Mouse (Mus musculus): ENCODE data around the gene Tmem140. TPM values are rescaled to one million over a fixed set of nuclear protein-coding genes. Genes with fewer than 3 reads are reported as not detected.

Tmem140 gene
- 10 to 100 TPM; 34.9 to 38.0 TPM for total RNA-seq (2021)

DNA sequence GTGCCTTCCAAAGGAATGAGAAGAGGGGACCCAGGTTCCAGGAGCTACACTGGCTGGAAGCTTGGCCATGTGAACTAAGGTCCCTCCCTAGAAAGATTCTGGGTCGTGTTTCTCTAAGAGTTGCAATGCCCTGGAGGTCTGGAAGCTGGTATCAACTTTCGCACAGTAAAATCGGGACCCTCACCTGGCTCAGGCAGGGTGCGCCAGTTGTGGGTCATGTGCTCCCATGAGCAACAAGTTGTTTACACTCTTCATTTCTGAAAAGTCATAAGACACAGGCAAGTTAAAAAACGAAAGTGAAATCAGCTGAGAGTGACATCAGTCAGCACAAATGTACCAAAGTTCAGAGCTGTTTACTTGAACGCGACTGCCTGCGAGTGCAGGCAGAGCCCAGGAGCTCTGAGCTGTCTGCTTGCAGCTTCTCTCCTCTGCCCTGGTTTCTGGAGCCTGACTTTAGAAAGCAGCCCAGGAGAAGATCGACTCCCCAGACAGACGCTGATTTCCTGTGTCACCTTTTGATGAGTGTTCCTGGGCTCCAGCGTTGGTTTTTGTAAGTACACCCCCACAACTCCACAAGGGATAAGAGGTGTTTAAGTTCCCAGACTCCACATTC is at the start of gene Tmem140:
Gene Tmem140, plus strand, starts transcription at position 356 of the 613 bp plus-strand sequence.
- intact Hi-C loops (cut with DNase I) = loop anchor here (1.0 to 5.0 kb wide), 2 partner anchors 14 to 81 kb away; partner anchors contain the start of gene Agbl3
- peak; percentile 64 to 73 for DNase-seq

DNA sequence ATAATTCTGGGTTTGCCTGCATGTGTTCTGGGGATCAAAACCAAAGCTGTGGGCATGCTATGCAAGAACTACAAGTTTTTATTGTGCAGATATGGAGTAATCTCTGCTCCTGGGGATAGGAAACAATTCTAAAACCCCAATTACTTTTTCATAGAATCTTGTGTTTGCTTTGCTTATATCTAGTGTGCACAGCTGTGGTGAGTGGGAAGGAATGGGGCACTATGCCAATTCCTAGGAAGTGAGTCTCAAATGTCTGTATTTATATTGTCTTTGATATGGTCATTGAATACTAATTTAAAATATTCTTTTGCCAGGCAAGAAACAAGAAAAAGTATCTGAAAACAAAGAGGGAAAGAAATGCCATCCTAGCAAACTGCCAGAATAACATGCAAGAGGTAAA is 38.5 kb upstream of the Tmem140 start:
- no peak for DNase-seq
- intact Hi-C loops (cut with DNase I) = no loop called here

DNA sequence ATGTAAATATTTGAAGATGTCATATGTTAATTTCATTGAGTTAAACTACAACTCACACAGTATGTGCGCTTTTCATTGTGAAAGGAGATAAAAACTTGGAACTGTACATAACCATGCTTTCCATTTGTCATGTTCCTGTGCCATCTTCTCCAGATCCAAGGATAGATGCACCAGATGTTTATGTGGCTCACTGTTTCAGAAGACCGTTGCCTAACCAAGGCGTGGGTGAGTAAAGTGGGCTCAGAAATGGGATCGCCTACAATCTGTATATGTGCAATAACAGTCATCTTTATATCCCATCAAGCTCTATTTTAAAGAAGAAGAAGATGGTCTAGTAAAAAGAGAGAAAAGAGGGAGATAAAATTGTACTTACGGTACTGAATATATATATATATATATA is 30.6 kb upstream of the Tmem140 start:
- intact Hi-C loops (cut with DNase I) = no loop called here
- no peak for DNase-seq

DNA sequence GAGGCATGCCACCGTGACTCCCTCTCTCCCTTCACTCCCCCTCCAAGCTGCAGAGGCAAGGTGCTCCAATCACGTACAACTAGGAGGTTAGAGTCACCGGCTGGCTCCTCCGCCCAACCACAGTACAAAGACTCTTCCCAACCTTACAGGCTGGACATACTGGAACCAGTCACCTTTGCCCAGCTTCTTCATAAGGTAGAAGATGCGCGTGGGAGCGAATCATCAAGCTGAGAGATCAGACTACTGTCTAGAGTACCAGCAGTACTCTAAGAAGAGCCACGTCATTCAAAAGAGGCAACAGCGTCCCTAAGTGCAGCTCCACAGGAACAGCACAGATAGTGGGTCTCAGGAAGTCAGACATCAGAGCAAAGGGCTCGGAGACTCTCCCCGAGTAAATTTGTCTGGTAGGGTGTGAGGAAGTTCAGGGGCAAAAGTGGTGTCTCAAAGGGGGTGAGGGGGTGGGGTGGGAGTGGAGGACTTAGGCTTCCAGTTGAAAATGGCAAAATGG is 1.3 kb upstream of the Tmem140 start:
- DNase-seq = no peak
- intact Hi-C loops (cut with DNase I) = loop anchor here (5.0 kb wide), 1 partner anchor 79 kb away; the partner anchor contains the start of gene Agbl3

DNA sequence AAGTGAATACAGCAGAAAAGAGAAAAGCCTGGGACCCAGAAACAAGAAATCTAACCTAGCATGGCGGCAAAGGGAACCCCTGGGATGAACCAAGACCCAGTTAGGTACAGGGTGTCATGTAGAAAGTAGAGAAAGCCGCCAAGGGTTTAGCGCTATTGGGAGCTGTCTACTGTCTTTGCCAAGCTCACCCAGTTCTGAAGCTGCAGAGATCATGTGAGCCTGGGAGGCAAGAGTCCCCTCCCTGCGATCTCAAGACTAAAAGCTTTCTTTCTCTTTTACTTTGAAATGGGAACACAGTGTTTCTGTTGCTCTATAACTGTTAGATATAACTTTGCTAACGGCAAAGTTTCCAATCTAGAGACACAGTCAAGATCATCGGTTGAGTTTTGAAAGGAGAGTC is 565 bp upstream of the Tmem140 start:
- intact Hi-C loops (cut with DNase I) = loop anchor here (5.0 kb wide), 1 partner anchor 80 kb away; the partner anchor contains the start of gene Agbl3
- peak; percentile 51 to 52 for DNase-seq

DNA sequence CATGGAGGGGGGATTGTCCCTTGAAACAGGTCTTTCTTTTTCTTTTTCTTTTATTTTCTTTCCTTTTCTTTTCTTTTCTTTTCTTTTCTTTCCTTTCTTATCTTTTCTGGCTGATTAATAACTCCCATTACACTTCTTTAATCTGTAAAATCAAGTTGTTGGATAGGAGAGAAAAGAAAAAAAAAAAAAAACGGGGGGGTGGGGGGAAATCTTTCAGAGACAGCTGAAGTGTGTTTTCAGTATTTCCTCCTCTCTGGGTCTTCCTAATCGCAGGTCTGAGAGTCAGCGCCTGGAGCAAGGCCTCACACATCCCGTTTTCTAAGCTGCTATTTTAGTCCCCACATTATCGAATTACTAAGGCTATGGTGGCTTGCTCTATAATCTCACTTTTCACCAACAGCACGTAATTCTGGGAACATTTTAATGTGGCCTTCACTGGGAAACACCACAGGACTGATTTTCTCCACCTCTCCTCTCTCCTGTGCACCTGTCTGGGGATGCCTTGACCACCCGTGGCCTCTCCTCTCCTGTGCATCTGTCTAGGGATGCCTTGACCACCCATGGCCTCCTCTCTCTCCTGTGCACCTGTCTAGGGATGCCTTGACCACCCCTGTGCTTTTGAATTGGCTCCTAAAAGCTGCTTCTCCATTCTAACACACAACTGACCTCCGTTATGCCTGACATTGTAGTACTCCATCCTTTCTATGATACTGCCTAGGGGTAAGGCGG is 1.0 kb downstream of the Tmem140 start:
- DNase-seq = no peak
- intact Hi-C loops (cut with DNase I) = loop anchor here (1.0 to 5.0 kb wide), 2 partner anchors 13 to 82 kb away; partner anchors contain the start of gene Agbl3

DNA sequence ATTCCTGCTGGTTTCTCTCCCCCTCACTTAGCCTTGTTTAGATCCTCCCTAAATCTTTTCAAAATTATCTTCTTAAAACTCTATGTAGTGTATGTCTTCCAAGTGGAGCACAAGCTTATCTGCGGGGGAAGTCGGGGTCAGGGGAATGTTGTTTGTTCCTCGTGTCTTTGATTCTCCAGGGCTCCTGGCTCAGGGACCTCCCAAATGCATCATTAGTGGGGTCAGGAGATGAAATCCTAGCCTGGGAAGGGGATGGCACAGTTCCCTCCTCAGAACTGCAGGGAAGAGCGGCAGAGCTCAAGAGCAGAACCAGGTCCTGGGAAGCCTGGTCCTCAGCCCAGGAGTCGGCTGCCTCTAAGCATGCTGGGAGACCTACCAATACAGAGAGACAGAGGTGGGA is 2.3 kb downstream of the Tmem140 start:
- DNase-seq = peak; percentile 40 to 52
- intact Hi-C loops (cut with DNase I) = loop anchor here (5.0 kb wide), 2 partner anchors 243 to 268 kb away; partner anchors contain the start of gene Cald1

DNA sequence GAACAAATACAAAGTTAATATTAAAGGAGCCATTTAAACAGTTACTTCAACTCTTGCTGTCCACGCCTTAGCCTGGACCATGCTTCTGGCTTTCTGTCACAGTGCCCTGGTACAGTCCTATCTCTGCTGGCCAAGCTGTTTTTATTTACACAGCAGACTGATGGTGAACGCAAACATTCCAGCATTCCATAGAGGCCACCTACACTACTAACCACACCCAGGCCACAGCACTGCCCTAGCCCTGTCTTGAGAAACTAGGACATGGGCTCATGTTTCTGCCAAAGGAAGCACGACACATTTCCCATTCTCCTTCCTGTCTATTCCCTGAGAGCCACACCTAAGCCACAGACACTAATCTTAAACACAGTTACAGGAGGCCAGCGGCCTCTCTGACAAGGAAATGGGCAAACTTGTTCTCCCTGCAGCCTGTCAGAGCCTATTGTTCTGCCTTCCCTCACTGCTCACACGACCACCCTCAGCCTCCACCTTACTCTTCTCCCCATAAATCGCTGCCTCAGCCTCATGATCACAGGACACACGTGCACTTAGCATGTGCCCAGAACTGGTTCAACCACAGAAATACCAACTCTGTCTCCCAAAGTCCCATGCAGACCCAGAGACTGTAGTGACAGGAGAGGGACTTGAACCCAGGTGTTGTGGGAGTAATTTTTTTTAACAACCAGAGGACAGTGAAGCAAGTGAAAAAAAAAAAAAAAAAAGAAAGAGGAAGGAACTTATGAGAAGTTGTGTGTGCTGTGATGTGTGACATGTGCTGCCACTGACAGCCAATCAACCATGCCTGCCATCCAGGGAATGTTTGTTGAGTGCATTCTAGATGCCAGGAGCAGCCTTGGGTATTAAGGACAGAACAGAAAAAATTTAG is 3.0 kb downstream of the Tmem140 start:
- peak; percentile 42 to 57 for DNase-seq
- intact Hi-C loops (cut with DNase I) = loop anchor here (5.0 kb wide), 2 partner anchors 244 to 269 kb away; partner anchors contain the start of gene Cald1

DNA sequence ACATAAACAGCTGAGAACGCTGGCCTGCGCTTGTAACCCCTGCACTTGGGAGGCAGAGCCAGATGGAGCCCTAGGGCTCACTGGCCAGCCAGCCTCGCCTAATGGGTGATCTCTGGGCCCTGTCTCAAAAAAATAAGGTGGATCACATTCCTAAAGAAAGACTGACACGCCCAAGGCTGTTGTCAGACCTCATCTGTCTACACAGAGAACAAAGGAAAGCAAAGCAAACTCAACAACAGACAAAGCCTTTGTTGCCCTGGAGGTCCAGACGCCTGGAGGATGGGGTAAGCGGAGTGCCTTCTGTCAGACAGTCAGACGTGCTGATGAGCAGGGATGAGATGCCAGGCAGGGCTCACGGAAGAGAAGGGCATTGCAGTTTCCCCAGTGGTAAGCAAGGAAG is 3.8 kb downstream of the Tmem140 start:
- intact Hi-C loops (cut with DNase I) = loop anchor here (5.0 kb wide), 2 partner anchors 244 to 269 kb away; partner anchors contain the start of gene Cald1
- DNase-seq = peak in 1 of 2 experiments; percentile 19

DNA sequence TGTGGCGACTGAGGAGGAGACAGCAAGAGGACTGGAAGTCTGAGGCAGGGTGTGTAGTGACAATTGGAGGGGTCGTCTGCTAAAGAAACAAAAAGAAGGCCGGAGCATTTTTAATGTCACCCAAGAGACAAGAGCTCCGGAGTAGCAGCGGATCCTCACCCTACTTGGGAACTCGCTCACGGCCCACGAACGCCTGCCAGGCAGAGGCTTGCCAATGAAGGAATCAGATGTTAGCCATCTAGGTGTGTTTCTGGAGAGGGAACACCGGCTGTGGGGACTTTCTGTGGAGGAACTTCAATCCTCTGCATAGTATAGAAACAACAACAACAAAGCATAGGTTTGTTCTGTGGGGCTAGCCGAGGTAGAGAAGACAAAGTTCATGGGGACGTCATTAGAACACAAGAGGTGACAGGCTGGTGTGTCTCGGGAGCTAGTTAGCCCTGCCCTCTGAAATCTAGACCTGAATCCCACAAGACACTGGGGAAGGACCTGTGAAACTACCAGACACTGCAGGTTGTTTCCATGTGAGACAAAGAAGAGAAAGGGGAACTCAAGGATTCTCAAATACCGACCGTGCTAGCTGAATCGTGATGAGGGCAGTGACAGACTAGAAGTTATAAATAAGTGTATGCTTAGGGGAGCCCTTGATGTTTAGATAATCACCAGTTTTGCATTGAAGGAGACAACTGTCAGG is 4.5 kb downstream of the Tmem140 start:
- intact Hi-C loops (cut with DNase I) = loop anchor here (5.0 kb wide), 2 partner anchors 245 to 270 kb away; partner anchors contain the start of gene Cald1
- DNase-seq = peak in 1 of 2 experiments; percentile 19

DNA sequence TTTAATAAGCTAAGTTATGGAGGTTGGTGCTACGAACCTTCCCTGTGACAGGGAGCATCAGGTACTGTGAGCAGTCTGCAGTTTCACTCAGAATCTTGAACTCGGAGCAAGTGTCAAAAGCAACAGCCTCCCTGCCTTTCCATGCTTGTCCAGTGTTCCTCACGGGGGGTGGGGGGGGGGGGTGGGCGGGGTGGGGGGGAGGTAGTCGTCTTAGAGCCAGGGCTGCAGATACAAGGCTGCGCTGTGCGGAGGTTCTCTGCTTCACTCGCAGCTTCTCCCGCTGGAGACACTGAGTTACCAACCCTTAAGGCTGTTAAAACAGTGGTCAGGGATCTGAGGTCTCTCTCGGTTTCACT is 5.0 kb downstream of the Tmem140 start:
- intact Hi-C loops (cut with DNase I) = loop anchor here (5.0 kb wide), 2 partner anchors 246 to 271 kb away; partner anchors contain the start of gene Cald1
- no peak for DNase-seq

DNA sequence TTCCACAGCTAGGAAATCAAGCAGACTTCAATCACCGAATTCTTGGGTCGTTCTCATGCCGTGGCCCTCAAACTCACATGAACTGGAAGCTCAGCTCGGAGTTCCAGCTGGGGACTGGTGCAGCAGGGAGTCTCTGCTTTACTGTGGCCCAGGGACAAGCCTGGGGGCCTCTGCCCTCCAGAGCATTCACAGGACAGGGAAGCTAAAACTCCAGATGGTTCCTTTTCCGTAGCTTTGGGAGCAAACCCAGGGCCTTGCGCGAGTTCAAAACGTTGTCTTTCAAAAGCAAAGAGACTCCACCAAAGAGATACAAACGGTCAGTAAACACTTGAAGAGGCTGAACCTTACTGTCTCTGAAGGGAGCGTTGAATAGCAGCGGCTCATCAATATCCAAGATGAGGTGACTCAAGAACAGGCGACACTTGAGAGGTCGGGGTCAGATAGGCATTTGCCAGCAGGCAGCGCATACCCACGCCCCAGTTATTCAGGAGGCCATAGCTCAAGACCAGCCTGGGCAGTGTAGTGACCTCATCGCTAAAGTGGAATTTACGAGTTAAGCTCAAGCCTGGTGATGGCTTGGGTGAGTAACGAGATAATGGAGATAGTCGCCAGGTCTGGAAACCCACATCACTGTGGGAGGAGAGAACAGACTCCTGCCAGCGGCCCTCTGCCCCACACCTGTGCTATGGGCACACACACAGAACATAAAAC is 5.7 kb downstream of the Tmem140 start:
- peak; percentile 36 to 44 for DNase-seq
- intact Hi-C loops (cut with DNase I) = loop anchor here (5.0 kb wide), 2 partner anchors 246 to 271 kb away; partner anchors contain the start of gene Cald1

DNA sequence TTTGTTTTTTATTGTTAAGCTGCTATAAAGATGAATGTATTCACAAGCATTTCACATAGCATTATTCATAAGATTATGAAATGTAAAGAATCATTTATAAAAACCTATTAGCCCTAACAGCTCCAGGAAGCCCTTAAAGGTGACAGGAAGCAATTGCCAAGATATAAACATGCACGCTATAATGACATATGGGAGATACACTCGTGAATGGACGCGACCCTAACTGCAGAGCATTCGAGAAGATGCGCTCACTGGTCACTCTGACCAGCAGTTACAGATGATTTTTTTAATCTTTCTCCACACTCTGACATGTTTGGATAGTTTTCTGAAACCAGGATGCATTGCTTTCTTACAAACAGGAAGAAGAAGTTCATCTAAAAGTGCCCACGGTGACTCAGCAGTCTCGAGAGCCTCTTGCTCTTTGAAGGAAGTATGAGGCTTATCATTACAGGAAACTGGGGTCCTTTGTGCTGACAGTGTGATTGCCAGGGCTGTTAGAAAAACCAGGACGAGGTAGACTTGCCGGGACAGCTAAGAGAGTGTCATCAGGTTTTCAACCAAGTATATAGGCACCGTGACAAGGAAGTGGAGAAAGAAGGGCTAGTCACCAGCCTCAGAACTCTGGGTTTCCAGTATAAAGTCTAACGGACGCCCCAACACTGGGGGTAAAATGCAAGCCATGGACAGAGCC is 6.4 kb downstream of the Tmem140 start:
- DNase-seq = peak; percentile 24 to 42
- intact Hi-C loops (cut with DNase I) = loop anchor here (5.0 kb wide), 2 partner anchors 247 to 272 kb away; partner anchors contain the start of gene Cald1

DNA sequence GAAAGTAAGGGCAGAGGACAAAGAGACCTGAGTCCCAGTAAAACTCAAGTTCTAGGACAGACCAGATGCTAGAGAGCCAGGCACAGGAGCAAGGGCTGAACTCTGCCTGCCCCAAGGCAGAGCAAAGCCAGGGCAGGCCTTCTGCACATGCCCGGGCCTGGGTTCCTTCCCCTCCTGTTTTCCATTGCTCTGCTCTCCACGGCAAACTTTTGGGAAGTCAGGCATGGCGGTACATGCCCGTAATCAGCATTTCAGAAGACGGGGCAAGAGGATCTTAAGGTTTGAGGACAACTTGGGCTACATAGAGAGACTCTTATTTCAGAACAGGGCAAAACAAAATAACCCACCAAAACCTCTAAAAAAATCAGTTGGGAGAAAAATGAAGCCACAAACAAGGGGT is 7.2 kb downstream of the Tmem140 start:
- intact Hi-C loops (cut with DNase I) = no loop called here
- no peak for DNase-seq

DNA sequence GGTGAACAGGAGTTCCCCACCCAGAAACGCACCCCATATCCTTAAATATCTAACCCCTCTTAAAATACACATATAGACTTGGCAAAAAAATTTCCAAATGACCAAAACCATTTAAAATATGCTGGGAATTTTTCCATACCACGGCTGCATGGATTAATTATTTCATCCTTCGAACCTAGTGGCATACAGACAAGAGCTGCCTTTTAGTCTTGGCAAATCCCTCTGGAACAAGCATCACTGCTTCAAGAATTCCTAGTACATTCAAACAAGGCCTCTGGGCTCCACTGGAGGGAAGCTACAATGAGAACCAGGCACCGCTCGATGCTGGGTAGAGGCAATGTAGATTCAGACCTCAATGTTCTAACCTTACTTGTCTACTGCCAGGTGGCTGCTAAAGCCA is 7.8 kb downstream of the Tmem140 start:
- intact Hi-C loops (cut with DNase I) = no loop called here
- DNase-seq = no peak

DNA sequence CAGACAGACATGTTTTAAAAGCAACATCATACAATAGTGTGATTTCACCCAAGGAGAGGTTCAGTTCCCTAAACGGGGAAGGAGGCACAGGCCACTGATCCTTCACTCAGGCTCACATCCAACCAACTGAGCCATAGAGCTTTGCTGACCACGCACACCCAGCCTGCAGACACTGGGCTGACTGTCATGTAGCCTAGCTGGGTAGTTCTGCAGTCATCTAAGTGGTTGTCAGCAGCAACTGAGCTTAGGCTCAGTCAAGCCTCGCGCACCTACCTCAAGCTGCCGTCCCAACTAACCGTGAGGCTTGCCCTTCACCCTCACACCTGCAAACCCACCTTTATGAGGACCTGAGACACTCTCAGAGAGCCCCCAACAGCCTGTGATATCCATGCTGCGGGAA is 9.0 kb downstream of the Tmem140 start:
- no peak for DNase-seq
- intact Hi-C loops (cut with DNase I) = no loop called here

DNA sequence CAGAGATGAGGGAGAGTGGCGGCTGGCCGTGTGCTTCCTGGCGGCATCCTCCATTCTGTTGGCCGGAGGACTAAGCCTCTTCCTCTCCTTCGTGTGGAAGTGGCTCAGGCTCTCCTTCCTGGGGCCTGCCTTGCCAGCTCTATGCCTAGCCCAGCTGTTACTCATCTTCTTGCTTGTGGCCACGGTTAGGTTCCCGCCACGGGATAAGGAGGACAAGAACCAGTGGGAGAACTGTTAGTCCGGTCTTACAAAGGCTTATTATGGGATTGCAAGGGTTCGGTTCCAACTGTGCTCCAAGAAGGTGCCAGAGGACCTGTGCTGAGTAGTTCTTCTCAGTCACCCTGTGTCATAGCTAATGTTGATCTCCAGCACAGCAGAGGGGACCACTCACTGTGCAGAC is 9.9 kb downstream of the Tmem140 start:
- intact Hi-C loops (cut with DNase I) = no loop called here
- DNase-seq = no peak
